Mouse (Mus musculus) ES-E14 (cell line): ENCODE measurements around the gene Hist1h2be. TPM values are rescaled to one million over a fixed set of nuclear protein-coding genes. Genes with fewer than 3 reads are reported as not detected.
"Not testable (repeated sequence)": the region's sequence is repeated elsewhere in the genome, so short reads cannot be mapped to it uniquely, and the experiment has no call there.

ENCODE experiments used
- DNase-seq: peaks from one replicate; pipeline ENCODE4 v3.0.0-alpha.2; 2013; ENCODE audit warnings: low read depth, low spot score
- H3K27ac ChIP-seq: 2 replicates; pipeline ENCODE4 v1.5.1; 2012; ENCODE audit warnings: low read depth, mild to moderate bottlenecking, low read length, moderate library complexity, mixed read lengths; ENCODE audit not compliant: poor library complexity, insufficient read depth, severe bottlenecking
- H3K36me3 ChIP-seq: 2 replicates; pipeline ENCODE4 v1.6.1; 2012; ENCODE audit warnings: mild to moderate bottlenecking, low read length, moderate library complexity, mixed read lengths; ENCODE audit not compliant: control insufficient read depth, poor library complexity, insufficient read depth, severe bottlenecking
- H3K4me1 ChIP-seq, 2 experiments: fragments of 150-350 bp in 1 of 2; sonication (generic) in 1 of 2; 2 replicates each; pipeline ENCODE4 v1.6.1; 2012; ENCODE audit warnings: low read length in 2 of 2, mild to moderate bottlenecking in 1 of 2, mixed read lengths in 1 of 2; ENCODE audit not compliant: control insufficient read depth in 2 of 2, insufficient read depth in 2 of 2, poor library complexity in 1 of 2
- H3K4me3 ChIP-seq, 2 experiments: fragments of 150-350 bp in 1 of 2; sonication (generic) in 1 of 2; 2 replicates each; pipeline ENCODE4 v1.5.1; 2012; ENCODE audit warnings: low read length in 2 of 2, low read depth in 1 of 2, mild to moderate bottlenecking in 1 of 2, mixed read lengths in 1 of 2; ENCODE audit not compliant: insufficient read depth in 1 of 2, poor library complexity in 1 of 2, severe bottlenecking in 1 of 2
- H3K9ac ChIP-seq: 2 replicates; pipeline ENCODE4 v1.6.1; 2012; ENCODE audit warnings: low read depth, mild to moderate bottlenecking, low read length, mixed read lengths; ENCODE audit not compliant: poor library complexity, insufficient read depth, severe bottlenecking
- H3K9me3 ChIP-seq: fragments of 150-350 bp; sonication (generic); 2 replicates; pipeline ENCODE4 v1.6.1; 2012; ENCODE audit warnings: low read depth, mild to moderate bottlenecking, low read length; ENCODE audit not compliant: control insufficient read depth, insufficient read depth
- CHD2 ChIP-seq: IDR thresholded peaks from 2 replicates; pipeline ENCODE4 v1.6.1; 2014; ENCODE audit warnings: mild to moderate bottlenecking, low read depth, low read length, inconsistent platforms
- HCFC1 ChIP-seq: IDR thresholded peaks from 2 replicates; pipeline ENCODE4 v1.6.1; 2012; ENCODE audit warnings: low read length, inconsistent platforms, borderline replicate concordance; ENCODE audit not compliant: insufficient read depth
- MAFK ChIP-seq: IDR thresholded peaks from 2 replicates; pipeline ENCODE4 v1.6.1; 2014; ENCODE audit warnings: mild to moderate bottlenecking, low read depth, low read length, inconsistent platforms; ENCODE audit not compliant: insufficient read depth
- ZC3H11A ChIP-seq: IDR thresholded peaks from 2 replicates; pipeline ENCODE4 v1.6.1; 2012; ENCODE audit warnings: low read depth, mild to moderate bottlenecking, inconsistent platforms, low read length, borderline replicate concordance
- ZNF384 ChIP-seq: IDR thresholded peaks from 2 replicates; pipeline ENCODE4 v1.6.1; 2012; ENCODE audit warnings: low read depth, low read length, inconsistent platforms
- in situ Hi-C, 2 experiments: fragments of 600-800 bp; cut with MboI; formaldehyde crosslinking; loops; one replicate each; pipeline ENCODE4 v1.15.1; 2025; ENCODE audit warnings: low sequenced_read_pairs in 2 of 2, inconsistent platforms in 1 of 2; ENCODE audit not compliant: unreplicated experiment in 2 of 2
- total RNA-seq: library from RNA; depleted of rRNA; stranded (reverse); fragments of 300-350 nt; gene quantifications from 2 replicates; pipeline ENCODE4 v1.2.3, GENCODE M21; 2012

Hist1h2be gene
- total RNA-seq, 1 experiment = 195 TPM

GRCm38 (mm10) chr13:23571022-23571503, 49.9 kb downstream of the Hist1h2be start, which contains the start of the genes Hist1h2ae and Hist1h2bg:
Gene Hist1h2ae (minus strand): TSS chr13:23571220.
Gene Hist1h2bg (plus strand): TSS chr13:23571396.
- no peaks in the 10 kb centered on the region for H3K4me1 ChIP-seq
- DNase-seq = peak; percentile 79
- peak within 1 kb of the TSS; percentile 27 to 66 for H3K4me3 ChIP-seq
- no peaks in the 10 kb centered on the region for H3K36me3 ChIP-seq
- H3K27ac ChIP-seq = peak within 1 kb of the TSS; percentile 92
- TF ChIP-seq CHD2 (peak; percentile 80; the same call in 1 of the 2 replicates), ZNF384 (no peak)
- H3K9me3 ChIP-seq = no peaks in the 10 kb centered on the region
- in situ Hi-C loops = loop anchor here (25.0 kb wide), 2 partner anchors 1534 to 1834 kb away; partner anchors contain the start of genes Hist1h4j (in 2 of the 2), Hist1h2ag (in 1 of the 2), Hist1h2ah (in 1 of the 2) and Hist1h2bj (in 1 of the 2)
- H3K9ac ChIP-seq = peak within 1 kb of the TSS; percentile 67

DNA sequence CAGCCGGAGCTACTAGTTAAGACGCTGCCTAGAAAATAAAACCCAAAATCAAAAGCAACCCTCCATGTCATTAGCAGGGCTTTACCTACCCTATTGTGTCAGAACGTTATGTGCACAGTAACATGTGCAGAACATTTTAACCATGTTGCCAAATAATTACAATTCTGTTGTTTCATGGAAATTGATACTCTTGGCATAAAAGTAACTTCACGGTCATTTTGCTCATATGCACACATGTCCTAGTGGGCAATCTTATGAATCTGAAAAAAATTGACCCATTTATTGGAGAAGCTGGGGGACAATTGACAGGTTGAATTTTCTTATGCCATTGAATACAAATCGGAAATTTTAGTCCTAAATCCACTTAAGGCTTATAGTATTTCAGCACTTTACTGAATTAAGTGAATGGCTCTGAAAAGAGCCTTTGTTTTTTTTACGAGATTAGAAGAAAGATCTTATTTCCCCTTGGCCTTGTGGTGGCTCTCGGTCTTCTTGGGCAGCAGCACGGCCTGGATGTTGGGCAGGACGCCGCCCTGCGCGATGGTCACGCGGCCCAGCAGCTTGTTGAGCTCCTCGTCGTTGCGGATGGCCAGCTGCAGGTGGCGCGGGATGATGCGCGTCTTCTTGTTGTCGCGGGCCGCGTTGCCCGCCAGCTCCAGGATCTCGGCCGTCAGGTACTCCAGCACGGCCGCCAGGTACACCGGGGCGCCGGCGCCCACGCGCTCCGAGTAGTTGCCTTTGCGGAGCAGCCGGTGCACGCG, 50.5 kb downstream of the Hist1h2be start:
- DNase-seq = not testable (repeated sequence)

GRCm38 (mm10) chr13:23564482-23564881, 56.4 kb downstream of the Hist1h2be start:
- Histone ChIP-seq H3K36me3 (no peaks in the 10 kb centered on the region), H3K9ac (no peak overlapping the region), H3K27ac (no peak overlapping the region), H3K9me3 (no peaks in the 10 kb centered on the region), H3K4me3 (no peak overlapping the region), H3K4me1 (peaks cover 0 to 5% of the 10 kb centered on the region in 2 experiments; a peak in 1 of 4 replicates)
- in situ Hi-C loops = loop anchor here (25.0 kb wide), 2 partner anchors 1527 to 1827 kb away; partner anchors contain the start of genes Hist1h4j (in 2 of the 2), Hist1h2ag (in 1 of the 2), Hist1h2ah (in 1 of the 2) and Hist1h2bj (in 1 of the 2)
- no peak for DNase-seq
- no peak for TF ChIP-seq ZC3H11A
- no peak for TF ChIP-seq ZNF384
- no peak for TF ChIP-seq HCFC1

More for the DNA sequence above, 50.5 kb downstream of the Hist1h2be start:
- not testable (repeated sequence) for H3K9me3 ChIP-seq, H3K36me3 ChIP-seq, H3K4me1 ChIP-seq
- Histone ChIP-seq H3K4me3 (peak overlapping the region; percentile 20 to 63), H3K27ac (peak overlapping the region; percentile 92), H3K9ac (peak overlapping the region; percentile 67)
- 0 out of 2 replicates have a peak, but pooled peaks have one; percentile 41 for TF ChIP-seq HCFC1
- in situ Hi-C loops = loop anchor here (25.0 kb wide), 2 partner anchors 1533 to 1833 kb away; partner anchors contain the start of genes Hist1h4j (in 2 of the 2), Hist1h2ag (in 1 of the 2), Hist1h2ah (in 1 of the 2) and Hist1h2bj (in 1 of the 2)

DNA sequence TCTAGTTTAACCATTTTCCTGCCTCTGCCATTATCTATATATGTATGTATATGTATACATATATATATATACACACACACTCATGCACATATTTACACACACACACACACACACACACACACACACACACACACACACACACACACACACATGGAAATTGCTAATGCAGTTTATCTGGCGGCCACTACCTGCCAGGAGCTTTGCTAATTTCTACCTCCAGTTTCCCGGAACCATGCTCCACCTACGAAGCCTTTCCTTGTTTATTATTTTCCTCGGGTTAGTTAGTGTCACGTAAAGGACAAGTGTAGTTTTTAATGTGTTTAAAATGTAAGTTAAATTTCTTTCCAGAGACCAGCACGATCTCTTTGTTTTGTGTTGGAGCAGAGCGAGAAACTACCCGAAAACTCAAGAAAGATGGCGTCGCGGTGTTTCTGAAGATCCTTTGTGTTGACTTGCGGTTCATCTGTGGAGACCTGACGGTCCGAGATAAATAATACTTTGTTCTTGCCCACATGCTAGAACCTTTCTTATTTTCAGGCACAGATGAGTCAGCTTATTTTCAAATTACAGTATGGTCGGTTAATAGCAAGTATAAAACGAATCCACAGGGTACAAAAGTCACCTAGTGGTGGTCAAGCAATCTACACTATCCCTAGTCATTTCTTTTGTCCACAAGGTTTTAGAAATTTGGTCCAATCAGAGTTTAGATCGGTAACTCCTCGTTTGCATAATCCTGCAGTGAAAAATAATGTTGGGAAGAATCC, 58.0 kb downstream of the Hist1h2be start:
- no peaks in the 10 kb centered on the region for H3K9me3 ChIP-seq
- peaks cover 0 to 5% of the 10 kb centered on the region in 2 experiments; a peak in 1 of 4 replicates for H3K4me1 ChIP-seq
- peak overlapping the region; percentile 93 for H3K27ac ChIP-seq
- DNase-seq = no peak
- peak overlapping the region; percentile 61 to 68 for H3K4me3 ChIP-seq
- in situ Hi-C loops = loop anchor here (25.0 kb wide), 2 partner anchors 1526 to 1826 kb away; partner anchors contain the start of genes Hist1h4j (in 2 of the 2), Hist1h2ag (in 1 of the 2), Hist1h2ah (in 1 of the 2) and Hist1h2bj (in 1 of the 2)
- peak overlapping the region; percentile 82 for H3K9ac ChIP-seq
- no peaks in the 10 kb centered on the region for H3K36me3 ChIP-seq
- TF ChIP-seq ZNF384 (no peak), MAFK (peak; percentile 90), HCFC1 (no peak), ZC3H11A (no peak), CHD2 (no peak)
